Mouse (Mus musculus) lung, postnatal 0 days (tissue): Measurements from ENCODE around the gene Senp7.

ENCODE experiments used
- CTCF ChIP-seq: IDR thresholded peaks from 2 replicates; pipeline ENCODE4 v1.5.1; 2016; ENCODE audit warnings: antibody characterized with exemption, mild to moderate bottlenecking
- EP300 ChIP-seq: IDR thresholded peaks from 2 replicates; pipeline ENCODE4 v1.6.1; 2016; ENCODE audit warnings: antibody characterized with exemption, mild to moderate bottlenecking, control low read depth

DNA sequence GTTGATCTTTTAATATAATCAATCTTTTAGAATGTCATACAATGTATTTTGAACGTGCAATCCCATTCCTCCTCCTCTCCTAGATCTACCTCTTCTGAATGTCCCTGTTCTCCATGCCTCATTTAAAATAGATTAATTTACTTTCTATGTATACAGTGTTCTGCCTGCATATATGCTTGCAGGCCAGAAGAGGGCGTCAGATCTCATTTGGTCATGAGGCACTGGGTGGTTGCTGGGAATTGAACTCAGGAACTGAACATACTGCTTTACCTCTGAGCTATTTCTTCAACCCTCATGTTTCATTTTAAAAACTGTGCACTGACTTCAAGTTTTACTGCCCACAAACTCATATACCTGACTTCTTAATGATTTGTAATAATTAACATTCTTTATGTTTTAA is 99.5 kb downstream of the Senp7 start:
- TF ChIP-seq CTCF (peak; percentile 23), EP300 (no peak)
